Mouse (Mus musculus) bone marrow macrophage, adult 2 months (primary cell): ENCODE measurements around the gene Mus81.

ENCODE experiments used
- CTCF ChIP-seq: IDR thresholded peaks from 2 replicates; pipeline ENCODE4 v1.5.1; 2012; ENCODE audit warnings: low read depth, mild to moderate bottlenecking, low read length, moderate library complexity
- POLR2A ChIP-seq: IDR thresholded peaks from 2 replicates; pipeline ENCODE4 v1.6.1; 2012; ENCODE audit warnings: mild to moderate bottlenecking, low read depth, low read length, borderline replicate concordance

GRCm38 (mm10) chr19:5495353-5496051, 7.3 kb upstream of the Mus81 start:
- no peak for TF ChIP-seq POLR2A
- TF ChIP-seq CTCF: no peak
